Mouse (Mus musculus) adrenal gland, postnatal 10 days (tissue): ENCODE data around the gene Dusp12. TPM values are rescaled to one million over a fixed set of nuclear protein-coding genes. Genes with fewer than 3 reads are reported as not detected.
A peak's percentile ranks its signal among the peaks of the same experiment; 100 is the strongest.

Experiments used
- DNase-seq: peaks from one replicate; pipeline ENCODE4 v3.0.0; 2021; ENCODE audit warnings: mixed read lengths
- total RNA-seq, 2 experiments: library from RNA; stranded (reverse); gene quantifications; 2 replicates each; pipeline ENCODE4 v1.2.3; 2021

The Dusp12 gene
- total RNA-seq, 2 experiments from 2014 or later = 14.0 to 17.7 TPM

DNA sequence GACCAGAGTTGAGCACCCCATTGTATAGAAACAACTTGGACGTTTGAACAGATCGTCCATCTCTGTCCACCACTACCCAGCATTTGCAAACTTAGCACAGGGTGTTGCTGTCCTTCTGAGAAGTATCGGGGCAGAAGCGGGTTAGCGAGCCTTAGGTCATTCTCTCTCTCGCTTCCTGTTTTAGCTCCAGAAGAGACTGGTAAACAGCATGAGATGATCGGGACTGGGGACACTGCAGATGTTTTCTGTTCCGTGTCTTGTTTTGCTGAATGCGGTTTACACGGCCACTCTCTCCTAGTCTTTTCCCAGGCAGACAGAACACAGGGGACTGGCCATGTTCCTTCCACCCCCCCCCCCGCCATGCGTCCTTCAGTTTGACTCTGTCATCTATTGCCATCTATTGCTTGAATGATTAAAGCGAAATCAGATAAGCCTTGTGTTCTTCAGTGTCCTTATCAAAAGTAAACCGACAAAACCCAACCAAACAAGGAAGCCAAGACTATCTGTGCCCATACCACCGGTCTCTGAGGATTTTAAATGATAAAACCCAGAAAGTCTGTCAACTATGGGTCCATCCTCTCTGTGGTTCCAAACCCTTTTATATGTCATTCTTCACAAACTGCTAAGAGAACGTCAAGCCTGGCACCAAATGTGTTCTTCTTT lies 13.2 kb upstream of the Dusp12 start:
- DNase-seq = no peak

DNA sequence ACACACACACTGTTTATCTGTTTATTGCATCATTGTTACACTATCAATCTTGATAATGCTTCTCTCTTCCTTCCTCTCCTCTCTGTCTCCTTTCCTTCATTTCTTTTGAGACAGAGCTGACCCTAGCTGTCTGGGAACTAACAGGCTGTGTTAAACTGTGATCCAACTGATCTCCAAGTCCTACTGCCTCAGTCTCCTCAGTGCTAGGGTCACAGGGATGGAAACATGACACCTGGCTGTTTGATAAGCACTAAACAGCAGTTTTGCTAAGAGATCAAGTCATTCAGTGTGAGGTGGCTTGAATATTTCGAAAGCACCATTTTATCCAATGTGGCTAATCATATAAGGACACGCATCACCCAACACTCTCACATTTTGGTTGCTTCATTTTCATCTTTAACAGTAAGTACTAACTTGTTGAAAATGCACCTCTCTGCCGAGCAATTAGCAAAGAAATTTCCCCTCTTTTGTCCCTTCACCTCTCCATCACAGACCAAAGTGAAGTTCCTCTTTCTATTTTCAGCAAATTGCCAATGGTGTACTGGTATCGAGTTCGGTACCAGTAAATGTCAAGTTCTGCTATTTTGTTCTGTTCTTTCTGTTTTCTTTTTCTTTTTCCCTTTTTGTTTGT lies 11.4 kb upstream of the Dusp12 start:
- no peak for DNase-seq

DNA sequence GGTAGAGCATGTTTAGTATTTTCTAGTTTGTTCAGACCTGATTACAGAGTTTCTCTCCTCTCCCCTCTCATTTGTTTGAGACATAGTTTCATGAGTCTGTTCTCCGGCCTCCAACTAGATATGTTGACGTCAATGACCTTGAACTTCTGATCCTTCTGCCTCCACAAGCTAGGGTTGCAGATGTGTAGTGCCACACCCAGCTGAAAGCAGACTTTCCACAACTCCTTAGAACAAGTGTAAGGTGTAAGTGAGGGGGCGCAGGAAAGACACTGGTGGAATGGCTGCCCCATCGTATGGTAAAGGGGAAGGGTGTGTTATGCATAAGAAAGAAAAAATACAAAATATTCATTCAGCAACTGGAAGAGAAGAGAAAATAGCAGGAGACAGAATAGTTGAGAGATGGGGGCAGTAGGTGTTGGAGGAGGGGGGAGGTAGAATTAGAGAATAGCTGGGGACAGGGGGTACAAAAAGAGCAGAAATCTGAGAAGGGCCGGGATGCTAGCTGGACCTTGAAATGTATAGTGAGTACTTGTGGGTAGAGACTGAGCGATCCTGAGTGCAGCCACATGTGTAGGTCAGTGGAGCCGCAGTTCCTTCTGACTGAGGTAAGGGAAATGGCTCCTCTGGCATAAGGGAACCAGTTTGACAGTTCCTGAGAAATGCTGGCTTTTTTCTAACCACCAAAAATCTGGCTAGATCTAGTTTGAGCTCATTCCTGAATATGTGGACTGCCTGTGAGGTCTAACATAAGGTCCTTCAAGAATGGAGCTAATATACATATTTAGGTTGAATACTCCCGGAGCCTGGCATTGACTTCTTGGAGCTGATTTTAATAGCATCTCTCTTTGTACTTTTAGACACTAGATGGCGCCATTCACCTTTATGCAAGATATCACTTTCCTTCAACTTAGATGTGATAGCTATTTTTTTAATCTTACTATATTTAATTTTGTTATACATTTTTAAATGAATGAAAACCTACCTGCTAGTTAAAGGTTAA lies 9.6 kb upstream of the Dusp12 start:
- no peak for DNase-seq

DNA sequence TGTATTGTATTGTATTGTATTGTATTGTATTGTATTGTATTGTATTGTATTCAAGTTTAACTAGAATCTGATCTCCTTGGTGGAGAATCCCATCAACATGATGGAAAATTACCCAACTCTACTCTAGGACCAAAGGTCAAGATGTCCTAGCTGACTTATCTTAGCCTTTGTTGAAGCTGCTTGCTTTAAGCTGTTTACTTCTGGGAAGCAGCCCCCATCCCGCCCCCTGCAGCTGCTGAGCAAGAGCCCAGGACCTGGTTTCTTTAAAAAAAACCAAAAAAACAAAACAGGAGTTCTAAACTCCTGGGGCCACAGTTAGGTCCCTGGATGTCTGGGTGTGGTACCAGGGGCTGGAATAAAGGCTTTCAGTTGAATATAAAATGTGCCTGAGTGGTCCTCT lies 6.9 kb upstream of the Dusp12 start:
- DNase-seq = no peak

DNA sequence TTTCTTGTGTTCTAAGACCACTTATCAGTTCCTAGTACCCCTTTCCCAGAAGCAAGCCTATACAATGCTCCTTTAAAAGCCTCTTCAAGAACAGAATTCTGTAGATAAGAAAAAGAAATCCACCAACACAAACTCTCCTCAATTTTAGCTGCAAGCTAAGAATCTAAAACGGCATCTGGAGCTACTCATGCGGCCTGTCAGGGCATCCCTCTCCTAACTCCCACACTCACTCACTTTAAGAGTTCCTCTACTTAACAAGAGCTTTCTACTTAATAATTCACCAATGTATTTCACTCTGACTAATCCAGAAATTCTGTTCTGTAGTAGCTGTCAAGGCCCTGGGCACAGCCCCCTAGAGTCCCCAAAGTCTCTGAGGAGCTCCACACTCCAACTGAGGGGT lies 6.3 kb upstream of the Dusp12 start:
- no peak for DNase-seq

DNA sequence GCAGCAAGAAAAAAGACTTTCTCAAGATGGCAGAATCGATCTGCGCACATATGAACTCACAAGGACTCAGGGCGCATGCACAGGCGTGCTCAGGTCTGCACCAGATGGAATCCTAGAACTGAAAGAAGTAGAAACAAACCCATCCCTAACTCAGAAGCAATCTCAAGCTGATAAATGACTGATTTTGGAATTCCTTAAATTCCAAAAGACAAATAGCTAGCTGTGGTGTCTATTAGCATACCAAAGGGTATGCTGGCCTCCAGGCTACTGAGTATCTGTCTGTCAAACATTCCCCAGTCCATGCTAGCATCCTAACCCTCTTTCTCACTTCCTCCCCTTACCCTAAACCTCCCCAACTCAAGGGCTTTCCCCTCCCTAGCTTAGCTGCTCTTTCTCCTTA lies 4.0 kb upstream of the Dusp12 start:
- no peak for DNase-seq

DNA sequence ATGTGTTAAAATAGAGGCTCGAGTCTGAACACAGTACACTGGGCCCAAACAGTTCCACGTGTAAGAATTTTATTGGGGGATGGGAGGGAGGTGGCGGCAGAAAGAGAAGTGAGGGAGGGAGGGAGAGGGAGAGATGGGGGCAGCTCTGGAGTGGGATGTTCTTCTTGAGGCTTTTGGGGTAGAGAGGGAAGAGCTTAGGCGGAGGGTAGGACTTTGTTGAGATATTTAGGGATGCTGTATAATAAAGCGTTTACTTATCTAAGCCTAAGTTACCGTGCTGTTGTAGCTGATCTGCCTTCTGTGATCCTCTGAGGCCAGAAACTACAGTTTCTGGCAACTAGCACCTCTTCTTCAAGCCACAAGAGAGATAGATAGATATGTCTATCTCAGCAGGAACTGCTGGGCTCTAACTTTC lies 711 bp upstream of the Dusp12 start:
- no peak for DNase-seq

DNA sequence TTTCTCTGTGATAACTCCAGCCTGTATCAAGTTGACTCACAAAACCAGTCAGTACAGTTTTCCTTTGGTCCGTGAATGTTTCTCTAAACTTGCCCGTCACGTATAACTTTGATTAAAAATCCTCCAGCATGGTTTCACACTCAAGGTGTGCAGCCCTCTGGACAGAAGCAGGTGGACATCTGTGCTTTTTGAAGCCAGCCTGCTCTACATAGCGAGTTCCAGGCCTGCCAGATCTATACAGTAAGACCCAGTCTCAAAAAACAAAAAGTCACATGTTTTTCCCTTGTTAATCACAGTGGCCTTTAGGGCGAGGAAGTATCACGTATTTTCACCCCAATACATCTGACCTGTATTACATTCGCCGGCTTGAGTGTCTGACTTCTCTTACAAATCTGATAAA lies 950 bp downstream of the Dusp12 start:
- DNase-seq = no peak

DNA sequence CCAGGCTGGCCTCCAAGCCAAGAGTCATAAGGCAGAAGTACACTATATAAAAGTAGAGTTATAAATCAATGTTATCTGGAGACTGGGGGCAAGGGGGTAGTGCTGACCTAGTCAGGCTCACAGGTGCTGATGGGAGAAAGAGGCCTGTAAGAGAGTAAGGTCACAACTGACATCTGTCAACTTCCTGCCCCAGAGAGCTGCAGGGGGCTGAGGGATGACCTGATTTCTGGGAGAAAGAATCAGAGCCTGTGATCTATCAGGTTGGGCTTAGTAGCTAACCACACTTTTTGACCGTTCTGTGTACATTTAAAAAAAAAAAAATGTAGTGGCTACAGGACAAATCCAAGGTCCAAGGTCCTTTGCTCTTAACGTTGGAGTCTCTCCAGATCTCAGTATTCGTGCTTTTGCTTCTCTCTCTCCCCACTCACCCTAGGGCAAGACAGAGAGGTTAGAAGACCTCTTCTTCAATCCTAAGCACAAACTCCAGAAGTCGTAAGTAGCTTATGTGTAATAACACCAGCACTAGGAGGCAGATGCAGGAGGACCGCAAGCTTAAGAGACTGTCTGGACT lies 2.3 kb downstream of the Dusp12 start:
- no peak for DNase-seq

DNA sequence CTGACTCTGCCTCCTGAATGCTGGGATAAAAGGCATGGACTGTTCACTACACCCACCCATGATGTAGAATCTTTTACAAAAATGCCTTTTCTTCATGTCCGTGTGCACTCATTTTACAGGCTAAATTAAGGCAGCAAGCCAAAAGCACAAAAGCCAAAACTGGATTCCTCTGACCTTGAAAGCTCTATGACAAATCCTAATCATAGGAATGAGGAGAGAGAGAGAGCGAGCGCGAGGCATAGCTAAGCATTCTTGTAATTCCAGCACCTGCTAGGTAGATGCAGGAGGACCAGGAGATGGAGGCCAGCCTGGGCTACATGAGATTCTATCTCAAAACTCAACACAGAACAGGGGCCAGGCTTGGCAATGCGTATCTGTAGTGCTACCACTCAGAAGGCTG lies 8.4 kb downstream of the Dusp12 start:
- DNase-seq = peak; percentile 37

DNA sequence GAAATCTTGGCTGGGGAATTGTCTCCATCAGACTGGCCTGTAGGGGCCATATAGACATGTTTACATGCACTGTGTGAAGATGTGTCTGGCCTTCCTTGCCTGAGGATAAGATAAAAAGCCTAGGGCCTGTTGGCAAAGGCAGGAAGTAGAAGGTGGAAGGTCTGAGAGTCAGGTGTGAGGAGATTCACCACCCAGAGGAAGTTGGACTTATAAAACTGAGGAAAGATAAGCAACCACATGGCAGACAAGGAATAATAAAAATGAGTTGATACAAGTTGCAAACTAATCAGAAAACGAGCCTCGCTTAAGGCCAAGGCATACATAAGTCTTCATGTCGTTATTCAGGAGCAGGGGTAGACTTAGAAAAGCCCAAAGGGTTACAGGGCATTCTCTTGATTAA lies 9.7 kb downstream of the Dusp12 start:
- DNase-seq = no peak

DNA sequence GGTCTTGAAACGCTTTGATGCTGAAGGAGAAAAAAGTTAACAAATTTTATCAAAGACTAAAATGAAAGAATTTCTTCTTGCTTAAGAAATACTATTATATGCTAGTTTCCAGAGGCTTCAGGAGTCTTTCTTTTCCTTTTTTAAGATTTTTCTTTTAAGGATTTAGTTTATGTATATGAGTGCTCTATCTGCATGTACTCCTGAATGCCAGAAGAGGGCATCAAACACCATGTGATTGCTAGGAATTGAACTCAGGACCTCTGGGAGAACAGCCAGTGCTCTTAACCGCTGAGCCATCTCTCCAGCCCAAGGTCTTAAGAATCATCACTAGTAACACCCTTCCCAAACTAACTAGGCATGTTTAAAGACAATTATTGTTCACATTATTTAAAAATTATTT lies 13.4 kb downstream of the Dusp12 start:
- DNase-seq = no peak

DNA sequence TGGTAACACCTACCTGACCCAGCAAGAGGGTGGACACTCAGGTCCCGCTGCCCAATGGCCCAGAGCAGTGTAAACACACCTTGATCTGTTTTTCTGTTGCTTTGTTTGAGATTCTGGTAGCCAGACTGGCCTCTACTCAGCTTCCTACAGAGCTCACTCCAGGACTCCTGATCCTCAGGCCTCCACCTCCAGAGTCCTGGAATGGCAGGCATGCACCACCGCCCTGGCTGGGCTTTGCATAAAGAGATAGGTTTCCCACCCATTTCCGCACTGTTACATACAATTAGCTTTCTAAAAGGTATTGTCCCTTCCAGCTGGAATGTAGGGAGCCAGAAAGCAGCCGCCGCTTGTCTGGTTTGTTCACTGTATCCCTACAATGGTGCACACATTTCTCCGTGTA lies 13.9 kb downstream of the Dusp12 start:
- no peak for DNase-seq

DNA sequence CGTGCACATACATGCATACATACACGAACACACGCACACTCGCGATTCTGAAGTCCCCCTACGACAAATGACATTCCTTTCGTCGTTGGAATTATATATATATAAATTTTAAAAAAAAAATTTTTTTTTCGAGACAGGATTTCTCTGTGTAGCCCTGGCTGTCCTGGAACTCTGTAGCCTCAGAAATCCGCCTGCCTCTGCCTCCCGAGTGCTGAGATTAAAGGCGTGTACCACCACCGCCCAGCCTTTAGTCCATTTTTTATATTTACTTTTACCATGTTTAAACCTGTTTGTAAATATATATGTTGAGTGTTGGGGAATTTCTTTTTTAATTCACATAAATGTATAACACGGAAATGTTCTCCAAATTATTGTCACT lies 16.4 kb downstream of the Dusp12 start:
- no peak for DNase-seq

DNA sequence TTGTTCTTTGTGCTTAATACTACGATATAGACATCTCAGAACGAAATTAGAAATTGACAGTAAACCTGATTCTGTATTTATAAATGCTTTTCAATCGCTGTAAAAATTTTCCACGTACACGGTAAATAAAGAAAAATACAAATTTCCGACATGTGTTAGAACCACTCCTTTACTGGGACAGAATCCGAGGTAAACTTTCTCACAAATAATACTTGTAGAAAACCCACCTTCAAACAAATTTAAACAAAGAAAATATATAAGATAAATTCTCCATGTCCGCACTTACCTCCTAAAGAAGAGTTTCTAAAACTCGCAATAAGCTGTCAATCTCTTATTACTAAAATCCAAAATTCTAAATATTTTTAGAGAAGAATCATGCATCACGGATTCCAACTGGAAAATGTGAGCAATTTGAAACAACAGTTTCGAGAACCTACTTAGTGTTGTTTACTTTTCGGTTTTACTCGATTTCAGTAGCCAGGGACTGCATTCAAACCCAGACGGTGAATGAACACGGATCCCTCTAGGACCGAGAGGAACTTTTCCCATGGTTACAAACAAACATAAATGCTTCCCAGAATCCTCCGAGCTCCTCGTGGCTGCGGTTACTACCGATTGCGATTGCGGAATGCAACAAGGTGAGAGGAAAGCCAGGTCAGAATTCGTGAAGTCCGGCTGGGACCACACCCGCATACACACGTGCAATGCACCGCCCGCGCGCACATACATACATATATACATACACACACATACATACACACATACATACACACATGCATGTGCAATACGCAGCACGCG lies 17.0 kb downstream of the Dusp12 start:
- DNase-seq = peak; percentile 78

DNA sequence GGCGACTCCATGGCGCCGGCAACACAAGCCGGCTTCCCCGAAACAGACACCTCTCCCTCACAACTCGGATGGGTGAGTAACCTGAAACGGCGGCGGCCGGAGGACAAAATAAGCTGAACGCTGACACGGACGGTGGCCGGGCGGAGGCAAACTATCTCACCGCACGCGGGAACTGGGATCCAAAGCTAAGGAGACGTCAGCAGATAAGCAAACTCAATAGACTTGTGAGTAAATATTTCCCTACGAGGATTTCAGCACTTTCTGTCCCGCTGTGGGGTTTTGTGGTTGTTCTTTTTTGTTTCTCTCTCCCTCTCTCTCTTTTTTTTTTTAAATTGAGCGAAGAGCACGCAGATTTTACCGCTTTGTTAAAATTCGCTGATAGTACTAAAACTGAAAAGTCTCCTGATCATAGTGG lies 17.6 kb downstream of the Dusp12 start, which contains the start of gene Atf6:
TSS of gene Atf6 (minus strand) at position 81 of the 415 bp plus-strand sequence.
- peak; percentile 98 for DNase-seq

DNA sequence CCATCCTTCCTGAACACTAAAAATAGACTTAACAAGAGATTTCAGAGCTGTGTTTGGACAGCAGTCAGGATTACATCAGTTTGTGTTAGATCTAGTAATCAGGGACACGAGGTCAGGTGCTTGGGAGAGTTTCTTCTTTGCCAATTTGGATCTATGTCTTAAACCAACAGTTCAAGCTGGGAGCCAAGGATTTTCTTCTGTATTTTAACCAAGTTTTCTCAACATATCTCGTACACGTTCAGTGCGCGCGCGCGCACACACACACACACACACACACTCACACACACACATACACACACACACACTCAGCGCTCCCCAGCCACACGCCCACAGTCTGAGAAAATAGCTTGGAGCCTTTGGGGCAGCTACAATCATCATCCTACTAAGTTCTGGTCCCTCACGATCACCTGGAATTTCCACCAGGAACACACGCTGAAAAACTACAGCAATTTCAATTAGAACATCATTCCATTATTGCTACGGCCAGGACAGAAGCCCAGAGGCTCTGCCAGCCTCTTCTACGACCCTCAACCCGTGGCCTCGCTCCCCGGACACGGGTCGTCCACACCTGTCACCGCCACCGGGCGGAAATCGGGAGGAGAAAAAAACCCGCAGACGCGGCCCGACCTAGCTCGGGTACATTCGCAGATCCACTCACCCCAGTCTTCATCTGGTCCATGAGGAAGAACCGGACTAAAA lies 18.2 kb downstream of the Dusp12 start:
- peak; percentile 24 for DNase-seq

DNA sequence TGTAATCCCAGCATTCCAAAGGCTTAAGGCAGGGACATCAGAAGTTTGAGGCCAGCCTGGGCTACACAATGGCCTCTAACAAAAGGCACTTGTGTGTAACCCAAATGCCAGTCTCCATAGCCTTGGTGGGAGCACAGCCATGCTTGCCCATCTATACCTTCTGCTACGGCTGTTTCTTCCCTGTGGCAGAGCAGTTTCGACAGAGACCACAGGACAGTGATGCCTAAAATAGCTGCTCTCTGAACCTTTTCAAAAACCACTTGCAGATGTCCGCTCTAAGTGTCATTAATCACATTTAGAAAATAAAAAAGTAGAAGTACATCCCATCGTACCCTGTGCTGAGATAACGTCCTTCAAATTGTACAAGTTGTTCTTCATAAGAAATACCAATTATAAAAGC lies 19.9 kb downstream of the Dusp12 start:
- DNase-seq = no peak

DNA sequence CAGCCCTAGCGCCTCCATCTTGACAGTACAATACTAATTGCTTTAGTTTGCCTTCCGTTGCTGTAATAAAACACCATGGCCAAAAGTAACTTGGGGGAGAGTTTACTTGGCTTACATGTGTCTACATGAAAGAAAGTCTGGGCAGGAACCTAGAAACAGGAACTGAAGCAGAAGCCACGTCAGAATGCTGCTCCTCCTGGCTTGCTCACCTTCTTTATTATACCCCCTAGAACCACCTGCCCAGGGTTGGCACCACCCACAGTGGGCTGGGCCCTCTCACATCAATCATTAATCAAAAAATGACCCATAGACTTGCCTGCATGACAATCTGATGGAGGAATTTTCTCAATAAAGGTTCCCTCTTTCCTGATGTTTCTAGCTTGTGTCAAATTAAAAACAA lies 20.6 kb downstream of the Dusp12 start:
- no peak for DNase-seq

DNA sequence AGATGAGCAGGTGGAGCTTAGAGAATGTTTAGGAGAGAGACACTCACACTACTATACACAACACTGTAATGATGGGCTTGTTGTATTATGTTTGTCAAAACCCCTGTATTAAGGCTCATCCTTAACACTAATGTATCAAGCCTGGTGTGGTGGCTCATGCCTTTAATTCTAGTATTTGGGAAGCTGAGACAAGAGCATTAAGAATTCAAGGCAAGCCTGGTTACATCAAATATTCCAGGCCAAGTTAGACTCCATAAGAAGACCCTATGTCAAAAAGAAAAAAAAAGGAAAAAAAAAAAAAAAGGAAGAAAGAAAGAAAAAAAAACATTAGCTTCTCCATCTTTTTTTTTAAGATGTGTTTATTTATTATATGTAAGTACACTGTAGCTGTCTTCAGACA lies 21.1 kb downstream of the Dusp12 start:
- no peak for DNase-seq

DNA sequence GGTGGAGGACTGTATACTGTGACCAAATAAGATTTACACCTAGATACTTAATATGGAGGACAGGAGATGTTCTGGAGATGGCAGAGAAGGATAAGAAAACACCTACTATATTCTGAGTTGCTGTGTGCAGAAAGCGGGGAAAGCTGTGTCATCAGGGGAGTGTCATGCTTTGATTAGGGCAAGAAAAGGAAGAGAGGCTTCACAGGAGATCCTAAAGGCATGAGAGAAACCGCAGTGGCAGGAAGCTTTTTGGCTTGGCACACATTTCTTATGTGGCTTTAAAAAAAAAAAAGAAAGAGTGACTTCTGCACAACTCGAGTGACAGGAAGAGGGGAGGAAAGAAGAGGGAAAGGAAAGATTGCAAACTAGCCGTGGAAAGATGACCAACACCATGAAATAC lies 22.3 kb downstream of the Dusp12 start:
- DNase-seq = no peak

DNA sequence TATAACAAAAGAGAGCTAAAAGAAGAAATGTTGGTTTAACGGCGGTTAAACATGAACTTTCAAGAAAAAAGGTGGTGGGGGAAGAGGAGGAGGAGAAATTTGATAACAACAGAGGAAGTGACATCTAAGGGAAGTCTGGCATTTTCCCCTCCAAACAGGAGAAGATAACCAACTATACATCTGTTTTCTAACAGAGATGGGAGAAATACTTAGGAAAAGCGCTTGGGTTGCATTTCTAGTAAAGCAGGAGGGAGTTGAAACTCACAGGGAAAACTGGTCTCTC lies 23.0 kb downstream of the Dusp12 start:
- DNase-seq = no peak
